26 mouse cellular contexts compared by ENCODE assay signal in the genomic region with DNA sequence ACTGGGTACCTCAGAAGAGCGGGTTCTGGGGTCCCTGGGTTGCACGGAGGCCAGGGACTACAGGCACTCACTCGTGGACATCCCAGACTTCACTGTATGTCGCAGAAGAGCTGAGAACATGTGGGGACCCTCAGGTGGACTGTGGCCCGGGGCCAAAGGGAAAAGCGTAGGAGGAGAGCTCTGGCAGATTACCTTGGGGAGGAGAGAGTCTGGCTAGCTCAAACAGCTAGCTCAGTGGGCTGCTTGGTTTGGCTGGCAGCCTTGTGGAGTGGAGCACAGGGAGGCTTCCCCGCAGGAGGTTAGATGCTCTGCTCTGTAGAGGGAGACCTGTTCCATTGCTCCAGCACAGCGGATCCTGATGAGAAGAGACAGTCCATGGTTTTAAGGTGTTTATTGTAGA. TPM values are rescaled to one million over a fixed set of nuclear protein-coding genes. Genes with fewer than 3 reads are reported as not detected.
DNase-seq lines count a peak whose midpoint lies in the region; ATAC-seq lines count a peak whose summit lies in the region.
"Had no signal": no experiment of that assay in that cellular context is flagged by ENCODE, and none has a peak within 500 bp of the region (broad histone marks: within the 10 kb centered on the region; RNA-seq: fewer than 3 reads in every experiment).

No protein-coding gene starts in this region.

- no peaks in the 10 kb centered on the region for H3K9me3 ChIP-seq in liver, embryonic 13.5 days (replicated peaks)
- no peaks in the 10 kb centered on the region for H3K9me3 ChIP-seq in liver, embryonic 11.5 days (ENCODE audit: control insufficient read depth, low read length)
- no peaks in the 10 kb centered on the region for H3K9me3 ChIP-seq in embryonic facial prominence, embryonic 10.5 days
- H3K9me3 ChIP-seq: embryonic facial prominence, embryonic 13.5 days; embryonic facial prominence, embryonic 15.5 days; forebrain, embryonic 10.5 days; forebrain, embryonic 12.5 days had no signal

- ATAC-seq in liver, embryonic 13.5 days (ENCODE audit: low read depth) = 0 out of 2 replicates have a peak, but pooled peaks have one; percentile 23
- ATAC-seq in liver, embryonic 11.5 days (replicated peaks; ENCODE audit: low FRiP score) = no peak
- ATAC-seq: activated CD4-positive, CD25-positive, alpha-beta regulatory T cell, adult 4 months; CD4-positive, CD25-positive, alpha-beta regulatory T cell, adult 4 months; forebrain, embryonic 14.5 days; forebrain, embryonic 16.5 days; Patski had no signal

- no peaks in the 10 kb centered on the region for H3K27me3 ChIP-seq in liver, embryonic 13.5 days
- no peaks in the 10 kb centered on the region for H3K27me3 ChIP-seq in liver, embryonic 11.5 days (replicated peaks; ENCODE audit: control insufficient read depth, insufficient read depth, low read length)
- no peaks in the 10 kb centered on the region for H3K27me3 ChIP-seq in embryonic facial prominence, embryonic 10.5 days (replicated peaks; ENCODE audit: low read depth, poor library complexity, severe bottlenecking)
- H3K27me3 ChIP-seq: CH12.LX; embryonic facial prominence, embryonic 13.5 days; embryonic facial prominence, embryonic 15.5 days; forebrain, embryonic 12.5 days; Patski had no signal

- WGBS in liver, embryonic 13.5 days (ENCODE audit: insufficient replicate concordance) = 58% methylated on average over 8 of the region's 8 CpGs
- 73% methylated on average over 8 of the region's 8 CpGs for WGBS in liver, embryonic 11.5 days
- WGBS in embryonic facial prominence, embryonic 10.5 days = 71% methylated on average over 8 of the region's 8 CpGs

- DNase-seq in heart, adult 11 months = peak; percentile 79
- DNase-seq in heart, adult 8-10 months (ENCODE audit: low spot score) = no peak
- no peak for DNase-seq in liver, embryonic 13.5 days
- no peak for DNase-seq in liver, embryonic 11.5 days (ENCODE audit: low spot score)
- DNase-seq in embryonic facial prominence, embryonic 10.5 days (ENCODE audit: low spot score) = no peak
- DNase-seq: adrenal gland, adult 8-10 months; adrenal gland, postnatal 14 days; adrenal gland, postnatal 36 days; B cell, adult 2 months; cerebellum, adult 11-12 months; cerebellum, adult 2 months; cerebellum, adult 9-10 months; cerebellum, postnatal 10 days; cerebellum, postnatal 25 days had no signal

- no peak overlapping the region for H3K27ac ChIP-seq in liver, embryonic 13.5 days
- H3K27ac ChIP-seq in liver, embryonic 11.5 days (ENCODE audit: low read depth, low read length) = no peak overlapping the region
- 0 out of 2 replicates have a peak overlapping the region, but pooled peaks have one; percentile 0 for H3K27ac ChIP-seq in embryonic facial prominence, embryonic 10.5 days (replicated peaks)
- H3K27ac ChIP-seq: embryonic facial prominence, embryonic 13.5 days; embryonic facial prominence, embryonic 15.5 days; forebrain, embryonic 10.5 days; forebrain, embryonic 12.5 days had no signal

- H3K36me3 ChIP-seq in liver, embryonic 13.5 days = no peaks in the 10 kb centered on the region
- no peaks in the 10 kb centered on the region for H3K36me3 ChIP-seq in liver, embryonic 11.5 days (ENCODE audit: control insufficient read depth, insufficient read depth, low read length)
- no peaks in the 10 kb centered on the region for H3K36me3 ChIP-seq in embryonic facial prominence, embryonic 10.5 days (replicated peaks)
- H3K36me3 ChIP-seq: embryonic facial prominence, embryonic 13.5 days; embryonic facial prominence, embryonic 15.5 days; forebrain, embryonic 10.5 days; forebrain, embryonic 12.5 days; G1E had no signal

- H3K4me3 ChIP-seq in liver, embryonic 13.5 days (replicated peaks) = no peak overlapping the region
- no peak overlapping the region for H3K4me3 ChIP-seq in liver, embryonic 11.5 days (ENCODE audit: low read depth, low read length)
- H3K4me3 ChIP-seq in embryonic facial prominence, embryonic 10.5 days = no peak overlapping the region
- H3K4me3 ChIP-seq: embryonic facial prominence, embryonic 13.5 days; embryonic facial prominence, embryonic 15.5 days; erythroblast, embryonic 14.5 days; forebrain, embryonic 10.5 days; forebrain, embryonic 12.5 days had no signal

- H3K4me2 ChIP-seq in liver, embryonic 13.5 days = no peak overlapping the region
- H3K4me2 ChIP-seq in liver, embryonic 11.5 days = no peak overlapping the region
- H3K4me2 ChIP-seq: embryonic facial prominence, embryonic 13.5 days; embryonic facial prominence, embryonic 15.5 days; forebrain, embryonic 12.5 days had no signal

- H3K4me1 ChIP-seq in liver, embryonic 13.5 days (replicated peaks) = peaks cover 16% of the 10 kb centered on the region
- H3K4me1 ChIP-seq in liver, embryonic 11.5 days (replicated peaks; ENCODE audit: control insufficient read depth, insufficient read depth, low read length) = 0 out of 2 replicates have a peak, but pooled peaks cover 9% of the 10 kb centered on the region
- peaks cover 12% of the 10 kb centered on the region for H3K4me1 ChIP-seq in embryonic facial prominence, embryonic 10.5 days
- H3K4me1 ChIP-seq: embryonic facial prominence, embryonic 15.5 days; forebrain, embryonic 12.5 days had no signal

- no peak overlapping the region for H3K9ac ChIP-seq in liver, embryonic 13.5 days
- H3K9ac ChIP-seq in liver, embryonic 11.5 days (ENCODE audit: low read depth, low read length) = no peak overlapping the region
- H3K9ac ChIP-seq: embryonic facial prominence, embryonic 13.5 days; embryonic facial prominence, embryonic 15.5 days; forebrain, embryonic 12.5 days had no signal

RNA-seq across cellular contexts. Expression of a gene that starts 15.3 kb away (rescaled TPM):
- 10 to 100 TPM; 11.5 to 23.7 (median 13.9) TPM for total RNA-seq in heart, adult 8-10 months (2022)
- polyA plus RNA-seq in liver, embryonic 13.5 days (2015; fragmentation: Nextera tagmentation; extraction: Ambion mirVana) = 3.6 and 4.3 TPM in 2 replicates
- 8.5 and 9.8 TPM in 2 replicates for polyA plus RNA-seq in liver, embryonic 11.5 days (2014; fragmentation: Nextera tagmentation; extraction: Ambion mirVana)
- 22.8 and 24.5 TPM in 2 replicates for polyA plus RNA-seq in embryonic facial prominence, embryonic 10.5 days (2016; fragmentation: Nextera tagmentation; extraction: Ambion mirVana)
